Mouse (Mus musculus) c-Kit-positive CD71-negative TER-119-negative erythroid progenitor cells, embryonic 14.5 days (primary cell): ENCODE results near the gene Tmem91.

Source experiments
- DNase-seq: peaks from one replicate; pipeline ENCODE4 v3.0.0-alpha.2; 2013; ENCODE audit warnings: low read depth

Gene Tmem91

DNA sequence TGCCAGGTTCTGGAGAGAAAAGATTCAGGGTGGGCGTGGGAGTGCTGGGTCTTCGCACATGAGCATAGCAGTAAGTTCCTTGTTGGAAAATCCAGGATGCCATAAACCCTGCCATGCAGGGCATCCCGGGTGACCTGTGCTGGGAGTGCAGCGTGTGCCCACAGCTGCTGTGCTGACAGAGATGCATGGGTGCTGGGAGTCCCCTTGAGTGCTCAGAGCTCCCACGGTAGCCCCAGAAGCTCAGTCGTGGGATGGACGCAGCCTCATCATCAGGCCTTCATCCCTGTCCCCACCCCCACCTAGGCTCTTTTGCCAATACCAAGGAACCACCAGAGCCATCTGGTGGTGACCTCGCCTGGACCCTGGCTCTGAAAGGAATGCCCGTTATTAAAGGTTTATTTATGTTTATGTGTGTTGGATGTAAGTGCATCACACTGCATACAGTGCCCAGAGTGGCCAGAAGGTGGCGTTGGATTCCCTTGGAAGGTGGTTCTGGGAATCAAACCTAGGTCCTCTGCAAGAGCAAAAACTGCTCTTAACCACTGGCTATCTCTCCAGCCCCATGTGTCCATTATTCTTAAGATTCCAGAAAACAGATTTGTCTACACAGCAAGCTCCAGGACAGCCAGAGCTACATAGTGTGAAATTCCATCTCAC is 49.2 kb downstream of the Tmem91 start:
- DNase-seq: peak; percentile 51

DNA sequence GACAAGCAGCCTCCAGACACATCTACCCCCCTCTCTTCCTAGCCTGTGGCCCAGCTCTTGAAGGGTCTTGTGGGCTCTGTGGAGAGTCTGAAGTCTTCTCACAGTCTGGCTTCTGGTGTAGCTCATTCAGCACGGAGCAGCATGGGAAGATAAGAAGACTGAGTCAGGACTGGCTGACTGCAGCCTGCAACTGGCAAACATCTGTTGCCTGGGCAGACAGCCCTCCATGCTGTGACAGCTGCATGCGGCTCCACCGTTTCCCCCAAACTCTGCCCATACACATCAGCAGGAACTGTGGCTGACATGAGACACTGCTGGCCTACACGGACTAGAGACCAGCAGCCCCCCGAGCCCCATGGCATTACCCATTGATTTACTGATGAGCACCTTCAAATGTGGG is 50.1 kb downstream of the Tmem91 start:
- DNase-seq: no peak

DNA sequence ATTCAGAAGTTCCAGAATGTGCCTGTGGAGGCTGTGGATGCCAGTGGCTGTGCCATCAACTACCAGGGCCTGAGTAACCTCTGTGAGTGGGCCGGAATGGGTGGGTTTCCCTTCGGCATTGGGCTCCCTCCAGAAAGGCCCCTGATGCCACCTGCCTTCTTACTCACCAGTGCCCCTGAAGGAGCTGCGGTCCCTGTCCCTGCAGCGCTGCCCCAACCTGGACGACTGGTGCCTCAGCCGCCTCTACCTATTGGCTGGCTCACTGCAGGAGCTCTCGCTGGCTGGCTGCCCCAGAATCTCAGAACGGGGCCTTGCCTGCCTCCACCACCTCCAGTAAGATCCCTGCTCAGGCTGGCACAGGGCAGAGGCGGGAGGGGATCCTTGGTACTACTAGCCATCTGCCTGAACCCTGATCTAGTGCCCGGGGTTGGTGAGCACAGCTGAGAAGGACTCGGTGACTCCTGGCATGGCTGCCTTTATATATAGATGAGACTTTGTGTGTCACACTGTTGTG is 51.1 kb downstream of the Tmem91 start:
- no peak for DNase-seq

DNA sequence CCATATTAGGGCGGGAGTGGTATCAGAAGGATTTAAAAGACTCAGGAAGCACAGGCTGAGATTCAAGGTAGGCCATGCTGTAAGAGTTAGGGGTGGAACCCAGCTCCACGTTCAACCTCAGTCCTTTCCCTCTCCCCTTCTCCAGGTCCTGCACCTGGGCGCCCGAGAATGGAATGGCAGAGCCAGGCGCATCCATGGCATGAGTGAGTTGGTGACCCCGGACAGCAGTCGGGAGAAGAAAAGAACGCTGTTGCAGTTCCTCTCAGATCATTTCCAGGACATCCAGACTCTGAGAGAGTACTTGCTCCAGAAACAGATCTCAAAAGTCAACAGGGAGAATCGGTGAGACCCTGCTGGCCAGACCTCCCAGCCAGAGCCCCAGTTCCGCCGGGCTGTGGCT is 54.2 kb downstream of the Tmem91 start:
- DNase-seq: no peak

DNA sequence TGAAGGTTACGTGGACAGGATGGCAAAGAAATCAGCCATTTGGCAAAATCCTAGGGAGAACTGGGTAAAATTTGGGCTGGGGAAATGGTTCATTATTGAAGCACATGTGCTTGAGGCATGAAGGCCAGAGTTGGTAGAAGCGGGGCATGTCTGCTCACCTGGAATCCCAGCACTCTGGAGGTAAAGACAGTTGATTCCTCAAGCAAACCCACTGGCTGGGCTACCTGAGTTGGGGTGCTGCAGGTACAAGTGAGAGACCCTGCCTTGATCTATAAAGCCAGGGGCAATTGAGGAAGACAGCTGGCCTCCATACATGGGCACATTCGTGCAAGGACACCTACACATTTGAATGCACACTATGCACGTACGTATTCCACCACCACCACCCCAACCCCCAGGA is 54.9 kb downstream of the Tmem91 start:
- no peak for DNase-seq

DNA sequence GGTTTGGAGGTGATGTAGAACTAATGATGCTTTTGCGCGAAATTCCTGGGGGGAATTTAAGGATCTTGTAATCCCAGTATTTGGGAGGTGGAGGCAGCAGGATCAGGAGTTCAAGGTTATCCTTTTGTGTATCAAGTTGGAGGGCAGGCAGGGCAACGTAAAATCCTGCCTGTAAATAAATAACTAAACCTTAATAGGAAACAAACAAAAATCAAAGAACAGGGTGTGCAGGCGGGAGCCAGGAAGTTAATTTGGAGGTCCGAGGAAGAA is 55.3 kb downstream of the Tmem91 start:
- DNase-seq: no peak
